ENCODE assay signal across 8 mouse cellular contexts in genomic region chr16:91045511-91045910, GRCm38 (mm10). TPM values are rescaled to one million over a fixed set of nuclear protein-coding genes. Genes with fewer than 3 reads are reported as not detected.
DNase-seq lines count a peak whose midpoint lies in the region; ATAC-seq lines count a peak whose summit lies in the region.

No protein-coding gene starts in this region.

- H3K4me3 ChIP-seq in heart, embryonic 12.5 days: peak overlapping the region; percentile 98; the same call in 1 of the 2 replicates
- no peak overlapping the region for H3K4me3 ChIP-seq in stomach, embryonic 16.5 days (replicated peaks; ENCODE audit: low read length)

- H3K9ac ChIP-seq in heart, embryonic 12.5 days: no peak overlapping the region
- no peak overlapping the region for H3K9ac ChIP-seq in stomach, embryonic 16.5 days (ENCODE audit: low read length)

- H3K27ac ChIP-seq in heart, embryonic 12.5 days (ENCODE audit: poor library complexity, severe bottlenecking): no peak overlapping the region
- H3K27ac ChIP-seq in stomach, embryonic 16.5 days (ENCODE audit: low read length): no peak overlapping the region

- no peaks in the 10 kb centered on the region for H3K9me3 ChIP-seq in heart, embryonic 12.5 days (replicated peaks)
- no peaks in the 10 kb centered on the region for H3K9me3 ChIP-seq in stomach, embryonic 16.5 days (replicated peaks; ENCODE audit: control insufficient read depth, low read length)

- intact Hi-C loops in heart, postnatal 25 days (cut with DNase I): loop anchor here (2.0 kb wide), 1 partner anchor 35 kb away; the partner anchor contains the start of gene Synj1
- intact Hi-C loops in left cerebral cortex, postnatal 25 days (cut with DNase I): loop anchor here (2.0 kb wide), 1 partner anchor 27 kb away; no protein-coding TSS in a partner anchor

- H3K36me3 ChIP-seq in heart, embryonic 12.5 days: peaks cover 9% of the 10 kb centered on the region; the same call in 1 of the 2 replicates
- H3K36me3 ChIP-seq in stomach, embryonic 16.5 days (ENCODE audit: control insufficient read depth, insufficient read depth, low read length): no peaks in the 10 kb centered on the region

- ATAC-seq in heart, embryonic 12.5 days (ENCODE audit: insufficient number of reproducible peaks, low FRiP score): no peak
- ATAC-seq in stomach, embryonic 16.5 days (ENCODE audit: insufficient read depth, low FRiP score): no peak

- DNase-seq in heart, adult 11 months: peak; percentile 89
- DNase-seq in heart, postnatal 25 days (ENCODE audit: low spot score): no peak
- DNase-seq in Muller cell, postnatal 12 days (ENCODE audit: inconsistent ontology term): peak; percentile 20
- DNase-seq in cerebellum, postnatal 25 days: peak; percentile 52 to 75
- DNase-seq in left cerebral cortex, postnatal 25 days (ENCODE audit: low spot score in 2 of 2): peak; percentile 13 to 20
- DNase-seq in mesoderm, embryonic 11.5 days (ENCODE audit: low read depth, low spot score): peak; percentile 58

- 51% methylated on average over 8 of the region's 8 CpGs for WGBS in heart, embryonic 12.5 days
- WGBS in stomach, embryonic 16.5 days: 53% methylated on average over 8 of the region's 8 CpGs

- H3K4me1 ChIP-seq in heart, embryonic 12.5 days (replicated peaks): peaks cover 7% of the 10 kb centered on the region
- peaks cover 8% of the 10 kb centered on the region for H3K4me1 ChIP-seq in stomach, embryonic 16.5 days (ENCODE audit: control insufficient read depth, insufficient read depth, low read length)

- H3K4me2 ChIP-seq in heart, embryonic 12.5 days: peak overlapping the region; percentile 79; the same call in 1 of the 2 replicates
- peak overlapping the region; percentile 82; the same call in 1 of the 2 replicates for H3K4me2 ChIP-seq in stomach, embryonic 16.5 days (ENCODE audit: low read depth, low read length)

- peaks cover 8% of the 10 kb centered on the region; the same call in 1 of the 2 replicates for H3K27me3 ChIP-seq in heart, embryonic 12.5 days (replicated peaks)
- no peaks in the 10 kb centered on the region for H3K27me3 ChIP-seq in stomach, embryonic 16.5 days (ENCODE audit: control insufficient read depth, insufficient read depth, low read length)

RNA-seq across cellular contexts. Expression of gene Paxbp1, which starts 1.2 kb away (rescaled TPM):
- total RNA-seq in heart, postnatal 25 days (2021): 10 to 100 TPM; 15.7 to 16.0 TPM
- polyA plus RNA-seq in heart, embryonic 12.5 days (2016; fragmentation: Nextera tagmentation; extraction: Ambion mirVana): 52.5 and 55.6 TPM in 2 replicates
- total RNA-seq in left cerebral cortex, postnatal 25 days (2021): 10 to 100 TPM; 45.1 to 57.4 TPM
- polyA plus RNA-seq in stomach, embryonic 16.5 days (2015; fragmentation: Nextera tagmentation; extraction: Ambion mirVana): 43.3 and 46.5 TPM in 2 replicates

RNA-seq across cellular contexts. Expression of gene Synj1, which starts 34.4 kb away (rescaled TPM):
- total RNA-seq in heart, postnatal 25 days (2021): 10 to 100 TPM; 27.6 to 29.5 TPM
- polyA plus RNA-seq in heart, embryonic 12.5 days (2016; fragmentation: Nextera tagmentation; extraction: Ambion mirVana): 14.9 and 18.3 TPM in 2 replicates
- 100 to 1,000 TPM; 329 to 335 TPM for total RNA-seq in left cerebral cortex, postnatal 25 days (2021)
- polyA plus RNA-seq in stomach, embryonic 16.5 days (2015; fragmentation: Nextera tagmentation; extraction: Ambion mirVana): 9.7 and 14.6 TPM in 2 replicates

RNA-seq across cellular contexts. Expression of gene 4932438H23Rik, which starts 49.4 kb away (rescaled TPM):
- not detected for total RNA-seq in heart, postnatal 25 days (2021)
- polyA plus RNA-seq in heart, embryonic 12.5 days (2016; fragmentation: Nextera tagmentation; extraction: Ambion mirVana): 0.17 TPM in 1 of 2 replicates, not detected in the other
- under 1 TPM; 0.69 to 0.89 TPM for total RNA-seq in left cerebral cortex, postnatal 25 days (2021)
- polyA plus RNA-seq in stomach, embryonic 16.5 days (2015; fragmentation: Nextera tagmentation; extraction: Ambion mirVana): 0.13 and 0.27 TPM in 2 replicates

Comparison
In these comparisons a context has a peak if more than half of its experiments do, and no peak if none do; other contexts are left out.
1. RNA of gene Synj1, which starts 34.4 kb away (total RNA-seq): 329 to 335 TPM in left cerebral cortex, postnatal 25 days; 27.6 to 29.5 TPM in heart, postnatal 25 days; every median in the first group is over 10 times any median in the second.